17 mouse cellular contexts compared by ENCODE assay signal in genomic region chrX:112778434-112778833, GRCm38 (mm10).
"Had no signal": no experiment of that assay in that cellular context is flagged by ENCODE, and none has a peak within 500 bp of the region (broad histone marks: within the 10 kb centered on the region; RNA-seq: fewer than 3 reads in every experiment).

No protein-coding gene starts in this region.

- ATAC-seq: liver, postnatal 0 days; midbrain, embryonic 13.5 days; midbrain, embryonic 15.5 days had no signal

- H3K36me3 ChIP-seq: limb, embryonic 15.5 days; liver, embryonic 13.5 days; liver, embryonic 15.5 days; midbrain, embryonic 13.5 days; midbrain, embryonic 15.5 days; neural tube, embryonic 12.5 days had no signal

- H3K27me3 ChIP-seq: limb, embryonic 15.5 days; liver, embryonic 13.5 days; liver, embryonic 15.5 days; midbrain, embryonic 13.5 days; midbrain, embryonic 15.5 days; neural tube, embryonic 12.5 days had no signal

- H3K9me3 ChIP-seq: limb, embryonic 15.5 days; liver, embryonic 13.5 days; liver, embryonic 15.5 days; megakaryocyte, embryonic 14.5 days; midbrain, embryonic 13.5 days; midbrain, embryonic 15.5 days; neural tube, embryonic 12.5 days had no signal

- H3K4me2 ChIP-seq: limb, embryonic 15.5 days; liver, embryonic 13.5 days; liver, embryonic 15.5 days; midbrain, embryonic 11.5 days; midbrain, embryonic 13.5 days; midbrain, embryonic 15.5 days; neural tube, embryonic 12.5 days had no signal

- H3K27ac ChIP-seq: limb, embryonic 15.5 days; liver, embryonic 13.5 days; liver, embryonic 15.5 days; midbrain, embryonic 13.5 days; midbrain, embryonic 15.5 days; neural tube, embryonic 12.5 days had no signal

- DNase-seq: liver, embryonic 13.5 days; liver, postnatal 0 days; retina, postnatal 1 day; right cerebral cortex, adult 18-20 months; right cerebral cortex, postnatal 25 days; right cerebral cortex, postnatal 4 days; spleen, adult 18-20 months; thymus, adult 18-20 months; thymus, postnatal 14 days; thymus, postnatal 36 days had no signal

- H3K4me1 ChIP-seq: limb, embryonic 15.5 days; liver, embryonic 13.5 days; liver, embryonic 15.5 days; megakaryocyte, embryonic 14.5 days; midbrain, embryonic 13.5 days; midbrain, embryonic 15.5 days; neural tube, embryonic 12.5 days had no signal

- H3K4me3 ChIP-seq: limb, embryonic 15.5 days; liver, embryonic 13.5 days; liver, embryonic 15.5 days; megakaryocyte, embryonic 14.5 days; midbrain, embryonic 13.5 days; midbrain, embryonic 15.5 days; neural tube, embryonic 12.5 days had no signal

- H3K9ac ChIP-seq: limb, embryonic 15.5 days; liver, embryonic 13.5 days; liver, embryonic 15.5 days; liver, postnatal 0 days; midbrain, embryonic 13.5 days; midbrain, embryonic 15.5 days; neural tube, embryonic 12.5 days had no signal
